Mouse (Mus musculus) liver, embryonic 16.5 days (tissue): ENCODE results near the gene Pgbd5. TPM values are rescaled to one million over a fixed set of nuclear protein-coding genes. Genes with fewer than 3 reads are reported as not detected.
A peak's percentile ranks its signal among the peaks of the same experiment; 100 is the strongest.
"Not testable (repeated sequence)": the region's sequence is repeated elsewhere in the genome, so short reads cannot be mapped to it uniquely, and the experiment has no call there.

Source experiments
- ATAC-seq: fragments of 200-750 bp; cut with Nextera tagmentation; 2 replicates; pipeline ENCODE4 v1.8.0; 2017; ENCODE audit warnings: low read depth, mild to moderate bottlenecking, moderate number of reproducible peaks, moderate library complexity
- H3K27ac ChIP-seq: fragments of 300-500 bp; sonication (generic); 2 replicates; pipeline ENCODE4 v1.5.1; 2014; ENCODE audit warnings: mild to moderate bottlenecking, low read length
- H3K27me3 ChIP-seq: fragments of 300-500 bp; sonication (generic); 2 replicates; pipeline ENCODE4 v1.6.1; 2014; ENCODE audit warnings: low read depth, low read length, mixed read lengths; ENCODE audit not compliant: control insufficient read depth, insufficient read depth
- H3K36me3 ChIP-seq: fragments of 300-500 bp; sonication (generic); 2 replicates; pipeline ENCODE4 v1.6.1; 2014; ENCODE audit warnings: mild to moderate bottlenecking; ENCODE audit not compliant: control insufficient read depth, insufficient read depth
- H3K4me1 ChIP-seq: fragments of 300-500 bp; sonication (generic); 2 replicates; pipeline ENCODE4 v1.6.1; 2014; ENCODE audit warnings: low read depth, low read length, mixed read lengths; ENCODE audit not compliant: control insufficient read depth
- H3K4me2 ChIP-seq: fragments of 300-500 bp; sonication (generic); 2 replicates; pipeline ENCODE4 v1.6.1; 2014; ENCODE audit warnings: low read depth, low read length, mixed read lengths
- H3K4me3 ChIP-seq: fragments of 300-500 bp; sonication (generic); 2 replicates; pipeline ENCODE4 v1.5.1; 2014; ENCODE audit warnings: low read depth, mild to moderate bottlenecking, low read length
- H3K9ac ChIP-seq: fragments of 300-500 bp; sonication (generic); 2 replicates; pipeline ENCODE4 v1.6.1; 2014; ENCODE audit warnings: low read depth, low read length
- H3K9me3 ChIP-seq: fragments of 300-500 bp; sonication (generic); replicated peaks from 2 replicates; pipeline ENCODE4 v1.6.1; 2016; ENCODE audit warnings: low read length; ENCODE audit not compliant: control insufficient read depth
- WGBS: fragments of 180-500 bp; shearing (Covaris S2); extraction: QIAGEN DNeasy Blood & Tissue Kit; methylation state at CpG from one replicate; pipeline ENCODE4 v1.1.7; 2014; ENCODE audit not compliant: insufficient replicate concordance; 5-methylcytosine and 5-hydroxymethylcytosine counted together
- polyA plus RNA-seq: library from polyadenylated mRNA; unstranded; fragments of >200 nt; fragmentation: Nextera tagmentation; extraction: Ambion mirVana; gene quantifications from 2 replicates; pipeline ENCODE4 v1.2.1, GENCODE M21; 2015

The Pgbd5 gene
- polyA plus RNA-seq, 1 experiment from 2014 or later, result 0.11 TPM

DNA sequence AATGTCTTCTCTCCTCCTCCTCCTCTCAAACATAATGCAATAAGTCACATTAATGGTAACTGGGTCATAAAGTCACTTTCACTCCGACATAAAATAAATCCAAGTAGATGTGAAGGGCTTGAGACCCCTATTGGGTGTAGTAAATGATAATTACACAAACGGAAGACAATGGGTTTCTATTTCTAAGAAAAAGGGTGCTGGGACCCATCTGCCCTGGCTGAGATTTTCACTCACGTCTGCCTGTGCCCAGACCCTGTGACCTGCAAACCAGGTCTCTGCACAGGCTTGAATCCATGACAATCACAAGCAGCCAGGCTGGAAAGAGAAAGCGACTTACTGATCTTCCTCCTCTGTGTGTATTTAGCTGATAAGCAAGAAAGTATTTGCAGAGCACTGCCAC, 4.3 kb downstream of the Pgbd5 start:
- Histone ChIP-seq H3K27ac (no peak overlapping the region), H3K36me3 (no peaks in the 10 kb centered on the region), H3K9me3 (no peaks in the 10 kb centered on the region), H3K4me3 (no peak overlapping the region), H3K27me3 (peaks cover 28% of the 10 kb centered on the region), H3K4me2 (no peak overlapping the region), H3K9ac (no peak overlapping the region), H3K4me1 (peaks cover 8% of the 10 kb centered on the region)
- 36% methylated on average over 4 of the region's 4 CpGs for WGBS
- no peak for ATAC-seq

- peak; percentile 98 for ATAC-seq
- WGBS, result under 1% methylated on average over 61 of the region's 101 CpGs
- no peak overlapping the region for H3K9ac ChIP-seq
- H3K4me1 ChIP-seq, result peaks cover 8% of the 10 kb centered on the region
- peak overlapping the region; percentile 75 for H3K4me2 ChIP-seq
- H3K9me3 ChIP-seq, result no peaks in the 10 kb centered on the region
- no peak overlapping the region for H3K27ac ChIP-seq
- H3K36me3 ChIP-seq, result no peaks in the 10 kb centered on the region
- H3K27me3 ChIP-seq, result peaks cover 28% of the 10 kb centered on the region
- peak overlapping the region; percentile 61 for H3K4me3 ChIP-seq
These were observed 5.2 kb downstream of the Pgbd5 start for GRCm38 (mm10) chr8:124434126-124434790.

DNA sequence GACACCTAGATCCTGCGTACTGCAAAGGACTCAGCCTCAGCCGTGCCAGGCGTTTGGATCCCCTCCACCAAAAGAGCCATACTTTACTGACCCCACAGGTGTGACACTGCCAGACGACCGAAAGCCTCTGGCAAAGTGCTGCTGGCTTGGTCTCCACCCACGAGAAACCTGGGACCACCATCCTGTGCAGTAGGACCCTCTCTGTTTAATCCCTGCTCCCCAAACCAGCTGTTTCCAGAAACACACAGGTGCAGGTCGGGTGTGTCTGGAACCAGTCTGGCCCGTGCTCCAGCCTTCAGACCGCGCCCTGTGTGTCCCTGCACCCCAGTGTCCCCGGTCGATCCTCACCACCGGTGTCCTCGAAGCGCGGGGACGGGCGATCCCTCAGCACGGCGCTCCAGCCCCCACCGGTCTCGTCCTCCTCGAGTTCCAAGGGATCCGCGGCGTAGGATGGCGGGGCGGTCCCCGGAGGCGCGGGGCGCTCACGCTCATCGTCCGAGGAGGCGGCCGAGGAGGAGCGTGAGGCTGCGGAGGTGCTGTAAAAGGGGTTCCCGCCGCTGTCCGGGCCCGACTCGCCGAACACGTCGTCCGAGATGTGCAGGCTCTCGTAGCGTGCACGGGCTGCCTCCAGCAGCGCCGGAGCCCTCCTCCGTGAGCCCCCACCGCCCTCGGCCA, 5.9 kb downstream of the Pgbd5 start:
- WGBS, result 3% methylated on average over 54 of the region's 56 CpGs
- peaks cover 8% of the 10 kb centered on the region for H3K4me1 ChIP-seq
- no peak overlapping the region for H3K27ac ChIP-seq
- peak overlapping the region; percentile 75 for H3K4me2 ChIP-seq
- H3K36me3 ChIP-seq, result no peaks in the 10 kb centered on the region
- H3K9me3 ChIP-seq, result no peaks in the 10 kb centered on the region
- H3K27me3 ChIP-seq, result peaks cover 28% of the 10 kb centered on the region
- peak overlapping the region; percentile 61 for H3K4me3 ChIP-seq
- no peak for ATAC-seq
- H3K9ac ChIP-seq, result no peak overlapping the region

DNA sequence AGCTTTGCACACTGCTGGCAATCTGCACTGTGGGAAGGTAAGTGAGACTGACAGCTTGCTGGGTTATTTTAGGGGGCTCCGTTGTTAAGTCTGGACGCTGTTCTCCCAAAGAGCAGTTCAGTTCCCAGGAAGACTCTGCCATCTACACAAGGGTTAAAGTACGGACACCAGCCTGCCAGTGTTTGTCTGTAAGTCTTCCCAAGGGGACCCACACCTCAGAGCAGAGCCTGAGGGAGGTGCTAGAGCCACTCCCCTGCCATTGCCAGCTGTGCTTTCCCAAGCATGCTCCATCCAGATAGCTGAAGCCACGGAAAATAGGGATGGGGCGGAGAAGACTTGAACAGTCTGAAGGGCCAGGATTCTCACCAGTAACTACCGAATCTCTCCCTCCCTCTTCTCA, 8.6 kb downstream of the Pgbd5 start:
- no peak for ATAC-seq
- H3K4me3 ChIP-seq, result no peak overlapping the region
- H3K27me3 ChIP-seq, result peaks cover 28% of the 10 kb centered on the region
- H3K9ac ChIP-seq, result no peak overlapping the region
- peaks cover 8% of the 10 kb centered on the region for H3K4me1 ChIP-seq
- H3K4me2 ChIP-seq, result no peak overlapping the region
- no peak overlapping the region for H3K27ac ChIP-seq
- 51% methylated on average over 6 of the region's 6 CpGs for WGBS
- H3K36me3 ChIP-seq, result no peaks in the 10 kb centered on the region
- H3K9me3 ChIP-seq, result no peaks in the 10 kb centered on the region

GRCm38 (mm10) chr8:124429417-124429816, 10.0 kb downstream of the Pgbd5 start:
- no peaks in the 10 kb centered on the region for H3K36me3 ChIP-seq
- no peak overlapping the region for H3K4me3 ChIP-seq
- no peak overlapping the region for H3K9ac ChIP-seq
- H3K4me1 ChIP-seq, result peaks cover 8% of the 10 kb centered on the region
- WGBS, result 40% methylated on average over 6 of the region's 6 CpGs
- no peak overlapping the region for H3K4me2 ChIP-seq
- no peaks in the 10 kb centered on the region for H3K9me3 ChIP-seq
- ATAC-seq, result no peak
- no peak overlapping the region for H3K27ac ChIP-seq
- H3K27me3 ChIP-seq, result peaks cover 27% of the 10 kb centered on the region

DNA sequence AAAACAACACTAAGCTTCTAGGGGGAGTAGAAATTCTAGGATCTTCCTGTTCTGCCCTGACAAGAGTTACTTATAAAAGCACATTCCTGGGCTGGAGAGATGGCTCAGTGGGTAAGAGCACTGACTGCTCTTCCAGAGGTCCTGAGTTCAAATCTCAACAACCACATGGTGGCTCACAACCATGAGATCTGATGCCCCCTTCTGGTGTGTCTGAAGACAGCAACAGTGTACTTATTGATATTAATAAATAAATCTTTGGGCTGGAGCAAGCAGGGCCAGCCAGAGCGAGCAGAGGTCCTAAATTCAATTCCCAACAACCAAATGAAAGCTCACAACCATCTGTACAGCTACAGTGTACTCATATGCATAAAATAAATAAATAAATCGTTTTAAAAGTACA, 10.7 kb downstream of the Pgbd5 start:
- not testable (repeated sequence) for H3K4me1 ChIP-seq, H3K4me3 ChIP-seq, H3K36me3 ChIP-seq, H3K9me3 ChIP-seq, H3K27ac ChIP-seq, ATAC-seq, H3K9ac ChIP-seq, H3K4me2 ChIP-seq
- WGBS, result 33% methylated on average over 2 of the region's 2 CpGs
- H3K27me3 ChIP-seq, result peaks cover 20% of the 10 kb centered on the region

GRCm38 (mm10) chr8:124421413-124421812, 18.0 kb downstream of the Pgbd5 start:
- no peak for ATAC-seq
- WGBS, result 20% methylated on average over 8 of the region's 8 CpGs

DNA sequence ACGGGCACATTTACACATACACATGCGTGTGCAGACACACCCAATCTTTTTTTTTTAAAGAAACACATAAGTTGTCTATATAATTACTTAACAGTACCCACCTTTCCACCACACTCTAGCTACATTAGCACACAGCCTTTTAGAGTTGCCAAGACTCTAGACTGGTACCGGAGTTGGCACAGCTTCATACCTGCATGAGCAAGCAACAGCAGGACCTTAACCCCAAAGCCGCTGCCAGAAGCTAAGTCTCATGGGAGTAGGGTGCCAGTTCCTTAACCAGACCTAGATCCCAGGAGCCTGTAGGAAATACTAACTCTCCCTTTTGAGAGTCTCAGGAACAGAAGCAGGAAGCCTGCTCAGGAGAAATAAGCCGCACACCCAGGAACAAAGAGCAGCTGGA, 20.5 kb downstream of the Pgbd5 start:
- Histone ChIP-seq H3K4me2 (no peak overlapping the region), H3K36me3 (no peaks in the 10 kb centered on the region), H3K9me3 (no peaks in the 10 kb centered on the region), H3K27ac (no peak overlapping the region), H3K9ac (no peak overlapping the region), H3K4me1 (no peaks in the 10 kb centered on the region), H3K4me3 (no peak overlapping the region), H3K27me3 (no peaks in the 10 kb centered on the region)
- WGBS, result 71% methylated on average over 5 of the region's 5 CpGs
- no peak for ATAC-seq

More at GRCm38 (mm10) chr8:124421413-124421812, 18.0 kb downstream of the Pgbd5 start:
- H3K4me3 ChIP-seq, result no peak overlapping the region
- H3K36me3 ChIP-seq, result no peaks in the 10 kb centered on the region
- no peaks in the 10 kb centered on the region for H3K27me3 ChIP-seq
- no peak overlapping the region for H3K27ac ChIP-seq
- no peak overlapping the region for H3K9ac ChIP-seq
- H3K9me3 ChIP-seq, result no peaks in the 10 kb centered on the region
- no peak overlapping the region for H3K4me2 ChIP-seq
- H3K4me1 ChIP-seq, result no peaks in the 10 kb centered on the region

DNA sequence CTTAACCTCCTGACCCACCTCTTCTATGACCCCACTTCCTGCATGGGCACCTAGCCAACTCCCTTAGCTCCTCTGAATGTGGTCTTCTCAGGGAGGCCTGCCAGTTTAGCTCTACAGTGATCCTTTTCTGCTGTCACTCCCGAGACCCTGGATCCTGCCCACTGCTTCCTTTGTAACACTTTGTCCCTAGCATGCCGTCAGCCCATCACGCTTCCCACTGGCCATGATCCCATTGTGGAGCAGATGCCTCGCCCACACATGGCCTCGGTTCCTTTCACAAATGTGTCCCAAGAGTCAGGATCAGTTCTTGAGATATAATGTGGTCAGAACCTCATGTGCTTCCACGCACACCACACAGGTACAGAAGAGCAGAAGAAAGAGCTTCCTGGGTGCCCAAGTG, 21.3 kb downstream of the Pgbd5 start:
- Histone ChIP-seq H3K4me1 (no peaks in the 10 kb centered on the region), H3K4me2 (no peak overlapping the region), H3K9me3 (no peaks in the 10 kb centered on the region), H3K36me3 (no peaks in the 10 kb centered on the region), H3K4me3 (no peak overlapping the region), H3K9ac (no peak overlapping the region), H3K27me3 (no peaks in the 10 kb centered on the region), H3K27ac (no peak overlapping the region)
- WGBS, result 56% methylated on average over 6 of the region's 6 CpGs
- no peak for ATAC-seq
